Comparison of ENCODE assay signal across 8 mouse cellular contexts in the genomic region with DNA sequence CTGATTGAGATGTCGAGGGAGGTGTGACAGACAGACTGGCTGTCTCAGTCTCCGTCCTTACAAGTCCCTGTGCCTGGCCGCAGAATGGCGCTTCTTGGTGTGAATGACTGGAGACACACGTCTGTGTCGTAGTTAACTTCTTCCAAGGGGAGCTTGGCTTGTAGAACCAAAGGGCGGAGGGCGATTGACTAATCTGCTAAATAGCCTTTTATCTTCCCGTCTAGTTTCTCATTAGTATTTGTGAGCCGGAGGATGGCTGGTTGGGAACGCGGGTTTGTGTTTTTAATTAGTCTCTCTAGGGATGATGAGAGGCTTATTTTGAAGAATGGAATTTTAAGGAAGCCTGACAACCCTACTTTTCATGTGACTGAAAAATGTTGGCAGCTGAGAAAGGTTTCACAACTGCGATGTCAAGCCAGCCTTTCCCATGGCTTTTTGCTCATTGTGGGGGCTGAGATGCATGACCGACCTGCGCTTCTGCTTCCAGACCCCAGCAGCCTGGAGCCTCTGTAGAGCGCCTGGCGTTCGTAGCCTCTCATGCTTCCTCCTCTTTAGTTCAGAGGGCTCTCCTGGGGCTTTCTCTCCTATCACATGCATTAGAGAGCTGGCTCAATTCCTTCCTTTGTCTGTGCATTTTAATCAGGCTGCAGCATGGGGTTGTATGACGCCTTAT.
A peak's percentile ranks its signal among the peaks of the same experiment; 100 is the strongest.
DNase-seq lines count a peak whose midpoint lies in the region; ATAC-seq and TF ChIP-seq lines count a peak whose summit lies in the region.

No protein-coding gene starts in this region.

- DNase-seq in lung, embryonic 14.5 days, result peak; percentile 77
- DNase-seq in lung, adult 2 months, result no peak
- DNase-seq in heart, adult 18-20 months, result peak; percentile 51 to 57
- DNase-seq in thymus, postnatal 36 days, result no peak
- DNase-seq in right cerebral cortex, adult 18-20 months, result no peak
- no peak for DNase-seq in thymus, adult 2 months

- peak overlapping the region; percentile 25; the same call in 1 of the 2 replicates for H3K4me2 ChIP-seq in lung, embryonic 14.5 days
- H3K4me2 ChIP-seq in limb, embryonic 13.5 days (replicated peaks), result peak overlapping the region; percentile 44

- H3K36me3 ChIP-seq in lung, embryonic 14.5 days (ENCODE audit: insufficient read depth), result no peaks in the 10 kb centered on the region
- no peaks in the 10 kb centered on the region for H3K36me3 ChIP-seq in limb, embryonic 13.5 days
- no peaks in the 10 kb centered on the region for H3K36me3 ChIP-seq in thymus, adult 2 months (ENCODE audit: control insufficient read depth, insufficient read depth, low read length)

- no peak for TF ChIP-seq POLR2A in lung, adult 2 months (IDR thresholded peaks at IDR 0.05; ENCODE audit: borderline replicate concordance, extremely low read depth, low read depth, low read length)
- TF ChIP-seq POLR2A in thymus, adult 2 months (IDR thresholded peaks at IDR 0.05; ENCODE audit: control insufficient read depth, extremely low read depth, insufficient read depth, low read length, poor library complexity), result no peak

- H3K27ac ChIP-seq in lung, embryonic 14.5 days (ENCODE audit: low read depth), result no peak overlapping the region
- H3K27ac ChIP-seq in limb, embryonic 13.5 days, result no peak overlapping the region
- no peak overlapping the region for H3K27ac ChIP-seq in thymus, adult 2 months (ENCODE audit: control insufficient read depth, insufficient read depth, low read length)

- no peak overlapping the region for H3K9ac ChIP-seq in lung, embryonic 14.5 days
- no peak overlapping the region for H3K9ac ChIP-seq in limb, embryonic 13.5 days

- no peaks in the 10 kb centered on the region for H3K27me3 ChIP-seq in lung, embryonic 14.5 days (ENCODE audit: insufficient read depth, low read length)
- 0 out of 2 replicates have a peak, but pooled peaks cover 6% of the 10 kb centered on the region for H3K27me3 ChIP-seq in limb, embryonic 13.5 days
- H3K27me3 ChIP-seq in thymus, adult 2 months (ENCODE audit: control insufficient read depth, insufficient read depth, low read length), result no peaks in the 10 kb centered on the region

- no peak overlapping the region for H3K4me3 ChIP-seq in lung, embryonic 14.5 days (ENCODE audit: low read depth, low read length)
- H3K4me3 ChIP-seq in lung, adult 2 months (replicated peaks; ENCODE audit: extremely low read depth, low read depth, low read length), result no peak overlapping the region
- H3K4me3 ChIP-seq in limb, embryonic 13.5 days, result no peak overlapping the region; the same call in 1 of the 2 replicates
- no peak overlapping the region for H3K4me3 ChIP-seq in thymus, adult 2 months (ENCODE audit: control insufficient read depth, insufficient read depth, low read length)

- H3K9me3 ChIP-seq in lung, embryonic 14.5 days (ENCODE audit: low read depth, low read length), result no peaks in the 10 kb centered on the region
- H3K9me3 ChIP-seq in limb, embryonic 13.5 days, result no peaks in the 10 kb centered on the region

- peak; percentile 68 for ATAC-seq in lung, embryonic 14.5 days (ENCODE audit: insufficient read depth)
- ATAC-seq in limb, embryonic 13.5 days (ENCODE audit: low FRiP score, low read depth), result peak; percentile 53; the same call in 1 of the 2 replicates
- ATAC-seq in erythroblast, adult 5-6 weeks (replicated peaks; ENCODE audit: low FRiP score, poor library complexity, severe bottlenecking), result no peak

- WGBS in lung, embryonic 14.5 days, result 23% methylated on average over 19 of the region's 19 CpGs
- 54% methylated on average over 19 of the region's 19 CpGs for WGBS in lung, adult 2 months
- WGBS in limb, embryonic 13.5 days, result 13% methylated on average over 19 of the region's 19 CpGs
- 94% methylated on average over 19 of the region's 19 CpGs for WGBS in thymus, adult 2 months

- TF ChIP-seq CTCF in lung, embryonic 14.5 days (IDR thresholded peaks at IDR 0.05; ENCODE audit: low read depth), result no peak
- no peak for TF ChIP-seq CTCF in lung, adult 2 months (IDR thresholded peaks at IDR 0.05; ENCODE audit: insufficient read depth, low read length)
- no peak for TF ChIP-seq CTCF in thymus, adult 2 months (IDR thresholded peaks at IDR 0.05; ENCODE audit: borderline replicate concordance, control insufficient read depth, extremely low read depth, insufficient read depth, low read length, poor library complexity)

- H3K4me1 ChIP-seq in lung, embryonic 14.5 days (ENCODE audit: insufficient read depth), result no peaks in the 10 kb centered on the region; the same call in 1 of the 2 replicates
- H3K4me1 ChIP-seq in lung, adult 2 months (ENCODE audit: control insufficient read depth, insufficient read depth, low read length), result no peaks in the 10 kb centered on the region
- H3K4me1 ChIP-seq in limb, embryonic 13.5 days, result peaks cover 24% of the 10 kb centered on the region
- no peaks in the 10 kb centered on the region for H3K4me1 ChIP-seq in thymus, adult 2 months (replicated peaks; ENCODE audit: control insufficient read depth, insufficient read depth, low read length)

Comparison
In these comparisons a context has a peak if more than half of its experiments do, and no peak if none do; other contexts are left out.
1. DNase-seq: peak in lung, embryonic 14.5 days (single experiment) and heart, adult 18-20 months (2 of 2); none in lung, adult 2 months (single experiment), thymus, postnatal 36 days (0 of 2), right cerebral cortex, adult 18-20 months (single experiment) and thymus, adult 2 months (single experiment).